Mouse (Mus musculus): ENCODE measurements around the gene Pccb. TPM values are rescaled to one million over a fixed set of nuclear protein-coding genes. Genes with fewer than 3 reads are reported as not detected.

The Pccb gene
- polyA plus RNA-seq, 1 experiment from 2014 or later: 14.9 TPM

- Histone ChIP-seq H3K27me3 (ENCODE audit: control insufficient read depth, insufficient read depth, low read length) (no peaks in the 10 kb centered on the region), H3K4me1 (ENCODE audit: control insufficient read depth, insufficient read depth, low read length) (no peaks in the 10 kb centered on the region), H3K27ac (replicated peaks; ENCODE audit: low read depth, low read length) (no peak overlapping the region), H3K9ac (replicated peaks; ENCODE audit: low read length) (no peak overlapping the region), H3K36me3 (replicated peaks; ENCODE audit: control insufficient read depth, insufficient read depth, low read depth, low read length) (no peaks in the 10 kb centered on the region), H3K4me3 (ENCODE audit: low read depth, low read length) (no peak overlapping the region), H3K9me3 (replicated peaks; ENCODE audit: control insufficient read depth, low read length) (no peaks in the 10 kb centered on the region), H3K4me2 (ENCODE audit: low read depth, low read length) (no peak overlapping the region)
- ATAC-seq (replicated peaks; ENCODE audit: insufficient number of reproducible peaks, low FRiP score, low TSS enrichment, low read depth) (no peak), DNase-seq (ENCODE audit: low spot score) (no peak)
- WGBS: 73% methylated on average over 5 of the region's 5 CpGs
Measured at GRCm38 (mm10) chr9:101038634-101039033, 3.9 kb upstream of the Pccb start.

- Histone ChIP-seq H3K9me3 (replicated peaks; ENCODE audit: control insufficient read depth, low read length) (no peaks in the 10 kb centered on the region), H3K4me2 (ENCODE audit: low read depth, low read length) (no peak overlapping the region), H3K27ac (replicated peaks; ENCODE audit: low read depth, low read length) (no peak overlapping the region), H3K27me3 (ENCODE audit: control insufficient read depth, insufficient read depth, low read length) (no peaks in the 10 kb centered on the region), H3K36me3 (replicated peaks; ENCODE audit: control insufficient read depth, insufficient read depth, low read depth, low read length) (no peaks in the 10 kb centered on the region), H3K4me1 (ENCODE audit: control insufficient read depth, insufficient read depth, low read length) (no peaks in the 10 kb centered on the region), H3K9ac (replicated peaks; ENCODE audit: low read length) (no peak overlapping the region), H3K4me3 (ENCODE audit: low read depth, low read length) (no peak overlapping the region)
- no peak for DNase-seq (ENCODE audit: low spot score)
- 45% methylated on average over 7 of the region's 7 CpGs for WGBS
- no peak for ATAC-seq (replicated peaks; ENCODE audit: insufficient number of reproducible peaks, low FRiP score, low TSS enrichment, low read depth)
Measured at GRCm38 (mm10) chr9:101037396-101037795, 2.7 kb upstream of the Pccb start.

GRCm38 (mm10) chr9:101036876-101037275 lies 2.2 kb upstream of the Pccb start:
- no peak overlapping the region for H3K27ac ChIP-seq (replicated peaks; ENCODE audit: low read depth, low read length)
- H3K4me2 ChIP-seq (ENCODE audit: low read depth, low read length): no peak overlapping the region
- WGBS: 82% methylated on average over 2 of the region's 2 CpGs
- no peak overlapping the region for H3K4me3 ChIP-seq (ENCODE audit: low read depth, low read length)
- ATAC-seq (replicated peaks; ENCODE audit: insufficient number of reproducible peaks, low FRiP score, low TSS enrichment, low read depth): no peak
- H3K36me3 ChIP-seq (replicated peaks; ENCODE audit: control insufficient read depth, insufficient read depth, low read depth, low read length): no peaks in the 10 kb centered on the region
- no peaks in the 10 kb centered on the region for H3K4me1 ChIP-seq (ENCODE audit: control insufficient read depth, insufficient read depth, low read length)
- no peaks in the 10 kb centered on the region for H3K27me3 ChIP-seq (ENCODE audit: control insufficient read depth, insufficient read depth, low read length)
- no peak for DNase-seq (ENCODE audit: low spot score)
- H3K9me3 ChIP-seq (replicated peaks; ENCODE audit: control insufficient read depth, low read length): no peaks in the 10 kb centered on the region
- H3K9ac ChIP-seq (replicated peaks; ENCODE audit: low read length): no peak overlapping the region

- H3K4me2 ChIP-seq (ENCODE audit: low read depth, low read length): no peak overlapping the region
- WGBS: 83% methylated on average over 10 of the region's 15 CpGs
- no peak overlapping the region for H3K4me3 ChIP-seq (ENCODE audit: low read depth, low read length)
- no peaks in the 10 kb centered on the region for H3K36me3 ChIP-seq (replicated peaks; ENCODE audit: control insufficient read depth, insufficient read depth, low read depth, low read length)
- no peak overlapping the region for H3K9ac ChIP-seq (replicated peaks; ENCODE audit: low read length)
- no peak overlapping the region for H3K27ac ChIP-seq (replicated peaks; ENCODE audit: low read depth, low read length)
- H3K4me1 ChIP-seq (ENCODE audit: control insufficient read depth, insufficient read depth, low read length): no peaks in the 10 kb centered on the region
- DNase-seq (ENCODE audit: low spot score) (no peak), ATAC-seq (replicated peaks; ENCODE audit: insufficient number of reproducible peaks, low FRiP score, low TSS enrichment, low read depth) (no peak)
- H3K9me3 ChIP-seq (replicated peaks; ENCODE audit: control insufficient read depth, low read length): no peaks in the 10 kb centered on the region
- no peaks in the 10 kb centered on the region for H3K27me3 ChIP-seq (ENCODE audit: control insufficient read depth, insufficient read depth, low read length)
Measured at GRCm38 (mm10) chr9:101035836-101036596, 1.3 kb upstream of the Pccb start.

GRCm38 (mm10) chr9:101033761-101034447 lies 794 bp downstream of the Pccb start:
- Histone ChIP-seq H3K27me3 (ENCODE audit: control insufficient read depth, insufficient read depth, low read length) (no peaks in the 10 kb centered on the region), H3K9ac (replicated peaks; ENCODE audit: low read length) (peak overlapping the region; percentile 72), H3K4me2 (ENCODE audit: low read depth, low read length) (peak overlapping the region; percentile 36), H3K27ac (replicated peaks; ENCODE audit: low read depth, low read length) (no peak overlapping the region), H3K4me3 (ENCODE audit: low read depth, low read length) (peak overlapping the region; percentile 57), H3K4me1 (ENCODE audit: control insufficient read depth, insufficient read depth, low read length) (no peaks in the 10 kb centered on the region), H3K36me3 (replicated peaks; ENCODE audit: control insufficient read depth, insufficient read depth, low read depth, low read length) (no peaks in the 10 kb centered on the region), H3K9me3 (replicated peaks; ENCODE audit: control insufficient read depth, low read length) (no peaks in the 10 kb centered on the region)
- DNase-seq (ENCODE audit: low spot score): peak; percentile 9
- ATAC-seq (replicated peaks; ENCODE audit: insufficient number of reproducible peaks, low FRiP score, low TSS enrichment, low read depth): no peak
- 6% methylated on average over 14 of the region's 14 CpGs for WGBS

- no peak overlapping the region for H3K4me2 ChIP-seq (ENCODE audit: low read depth, low read length)
- over 99% methylated on average over 10 of the region's 10 CpGs for WGBS
- ATAC-seq (replicated peaks; ENCODE audit: insufficient number of reproducible peaks, low FRiP score, low TSS enrichment, low read depth): no peak
Measured at GRCm38 (mm10) chr9:101018768-101019167, 15.9 kb downstream of the Pccb start.

GRCm38 (mm10) chr9:101017734-101018516 lies 16.8 kb downstream of the Pccb start:
- H3K36me3 ChIP-seq (replicated peaks; ENCODE audit: control insufficient read depth, insufficient read depth, low read depth, low read length): no peaks in the 10 kb centered on the region
- no peak overlapping the region for H3K27ac ChIP-seq (replicated peaks; ENCODE audit: low read depth, low read length)
- H3K9me3 ChIP-seq (replicated peaks; ENCODE audit: control insufficient read depth, low read length): no peaks in the 10 kb centered on the region
- ATAC-seq (replicated peaks; ENCODE audit: insufficient number of reproducible peaks, low FRiP score, low TSS enrichment, low read depth) (no peak), DNase-seq (ENCODE audit: low spot score) (no peak)
- WGBS: 79% methylated on average over 15 of the region's 15 CpGs
- no peak overlapping the region for H3K9ac ChIP-seq (replicated peaks; ENCODE audit: low read length)
- H3K4me3 ChIP-seq (ENCODE audit: low read depth, low read length): no peak overlapping the region
- no peak overlapping the region for H3K4me2 ChIP-seq (ENCODE audit: low read depth, low read length)
- H3K4me1 ChIP-seq (ENCODE audit: control insufficient read depth, insufficient read depth, low read length): no peaks in the 10 kb centered on the region
- no peaks in the 10 kb centered on the region for H3K27me3 ChIP-seq (ENCODE audit: control insufficient read depth, insufficient read depth, low read length)

More at GRCm38 (mm10) chr9:101018768-101019167, 15.9 kb downstream of the Pccb start:
- Histone ChIP-seq H3K27ac (replicated peaks; ENCODE audit: low read depth, low read length) (no peak overlapping the region), H3K4me1 (ENCODE audit: control insufficient read depth, insufficient read depth, low read length) (no peaks in the 10 kb centered on the region), H3K36me3 (replicated peaks; ENCODE audit: control insufficient read depth, insufficient read depth, low read depth, low read length) (no peaks in the 10 kb centered on the region), H3K9me3 (replicated peaks; ENCODE audit: control insufficient read depth, low read length) (no peaks in the 10 kb centered on the region), H3K9ac (replicated peaks; ENCODE audit: low read length) (no peak overlapping the region), H3K4me3 (ENCODE audit: low read depth, low read length) (no peak overlapping the region), H3K27me3 (ENCODE audit: control insufficient read depth, insufficient read depth, low read length) (no peaks in the 10 kb centered on the region)
- no peak for DNase-seq (ENCODE audit: low spot score)
